In the genomic region with DNA sequence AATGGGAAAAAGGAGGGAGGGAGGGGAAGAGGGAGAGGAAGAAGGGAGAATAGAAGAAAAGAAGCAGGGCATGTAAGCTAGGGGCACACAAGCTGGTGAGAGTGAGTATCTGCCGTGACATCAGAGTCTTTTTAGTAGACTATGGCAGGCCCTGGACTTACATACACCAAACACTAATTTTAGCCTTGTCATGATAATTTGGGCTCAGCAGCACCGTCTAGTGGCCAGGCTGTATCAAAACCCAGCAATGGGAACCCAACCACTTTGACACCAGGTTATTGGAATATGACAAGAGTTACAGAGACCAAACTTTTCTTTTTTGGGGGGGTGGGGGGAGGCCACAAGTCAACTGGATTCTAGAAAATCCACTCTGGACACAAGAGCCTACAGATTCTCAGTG, we compare ENCODE assay signal across 8 mouse cellular contexts. TPM values are rescaled to one million over a fixed set of nuclear protein-coding genes. Genes with fewer than 3 reads are reported as not detected.
DNase-seq lines count a peak whose midpoint lies in the region; ATAC-seq lines count a peak whose summit lies in the region.

No protein-coding gene starts in this region.

- DNase-seq in cerebellum, adult 18-20 months = peak; percentile 11 to 23
- no peak for DNase-seq in cerebellum, adult 8-10 months
- DNase-seq in left cerebral cortex, adult 18-20 months (ENCODE audit: low spot score in 2 of 2) = peak; percentile 8 to 28
- DNase-seq in left cerebral cortex, adult 8-10 months (ENCODE audit: low spot score in 2 of 2) = no peak
- DNase-seq in WW6 (ENCODE audit: low read depth, low spot score) = peak; percentile 43
- peak; percentile 28 for DNase-seq in retina, postnatal 1 day

- peak; percentile 84 for ATAC-seq in granulocyte monocyte progenitor cell, adult 5-6 weeks (replicated peaks; ENCODE audit: poor library complexity, severe bottlenecking)
- no peak for ATAC-seq in activated CD4-positive, CD25-positive, alpha-beta regulatory T cell, adult 4 months

RNA-seq across cellular contexts. Expression of a gene that starts 57.0 kb away (rescaled TPM):
- not detected for total RNA-seq in left cerebral cortex, adult 18-20 months (2021)
- total RNA-seq in left cerebral cortex, adult 8-10 months (2022) = not detected
- 1.7 and 4.7 TPM in 2 replicates for total RNA-seq in granulocyte monocyte progenitor cell, adult 5-6 weeks (2014; fragmentation: Nextera tagmentation)
- total RNA-seq in granulocyte monocyte progenitor cell, adult 5-6 weeks (2017) = not detected in 2 replicates
- polyA plus RNA-seq in activated CD4-positive, CD25-positive, alpha-beta regulatory T cell, adult 4 months (2017; shearing (Covaris generic)) = not detected

Comparison
In these comparisons a context has a peak if more than half of its experiments do, and no peak if none do; other contexts are left out.
1. DNase-seq: peak in cerebellum, adult 18-20 months (2 of 2), left cerebral cortex, adult 18-20 months (2 of 2), WW6 (single experiment) and retina, postnatal 1 day (single experiment); none in cerebellum, adult 8-10 months (single experiment) and left cerebral cortex, adult 8-10 months (0 of 2).